Mouse (Mus musculus): ENCODE measurements at regions not wholly inside any gene's neighbourhood (a gene's known extent, or its start where the extent isn't known, plus 50 kb on each side); places are given as distances from the start of the nearest gene placed in this dataset.

- 68% methylated on average over 2 of the region's 2 CpGs for WGBS
- H3K4me1 ChIP-seq (ENCODE audit: insufficient read depth, low read length): no peaks in the 10 kb centered on the region
- H3K27me3 ChIP-seq (ENCODE audit: insufficient read depth, low read length): no peaks in the 10 kb centered on the region
- H3K9me3 ChIP-seq (ENCODE audit: low read length): 0 out of 2 replicates have a peak, but pooled peaks cover 2% of the 10 kb centered on the region
- no peaks in the 10 kb centered on the region for H3K36me3 ChIP-seq (ENCODE audit: insufficient read depth, low read length)
- no peak overlapping the region for H3K9ac ChIP-seq (replicated peaks; ENCODE audit: low read length)
- ATAC-seq (peak; percentile 61; the same call in 1 of the 2 replicates), DNase-seq (ENCODE audit: low spot score) (peak; percentile 82)
- no peak overlapping the region for H3K4me2 ChIP-seq (ENCODE audit: low read depth, low read length)
- no peak overlapping the region for H3K27ac ChIP-seq
- no peak overlapping the region for H3K4me3 ChIP-seq (ENCODE audit: low read length)
- TF ChIP-seq CTCF (IDR thresholded peaks at IDR 0.05; ENCODE audit: low read depth): no peak
Measured at GRCm38 (mm10) chr4:23668896-23669295, 827.4 kb upstream of the Mms22l start.

GRCm38 (mm10) chr4:23703626-23704025, 792.6 kb upstream of the Mms22l start:
- Histone ChIP-seq H3K4me3 (ENCODE audit: low read length) (no peak overlapping the region), H3K36me3 (ENCODE audit: insufficient read depth, low read length) (no peaks in the 10 kb centered on the region), H3K4me2 (ENCODE audit: low read depth, low read length) (no peak overlapping the region), H3K4me1 (ENCODE audit: insufficient read depth, low read length) (no peaks in the 10 kb centered on the region), H3K27me3 (ENCODE audit: insufficient read depth, low read length) (no peaks in the 10 kb centered on the region), H3K9ac (replicated peaks; ENCODE audit: low read length) (no peak overlapping the region), H3K27ac (no peak overlapping the region), H3K9me3 (ENCODE audit: low read length) (no peaks in the 10 kb centered on the region)
- TF ChIP-seq CTCF (IDR thresholded peaks at IDR 0.05; ENCODE audit: low read depth): no peak
- ATAC-seq: no peak
- no peak for DNase-seq (ENCODE audit: low spot score)

GRCm38 (mm10) chr4:23710716-23711115, 785.5 kb upstream of the Mms22l start:
- no peaks in the 10 kb centered on the region for H3K4me1 ChIP-seq (ENCODE audit: insufficient read depth, low read length)
- ATAC-seq (no peak), DNase-seq (ENCODE audit: low spot score) (no peak)
- H3K36me3 ChIP-seq (ENCODE audit: insufficient read depth, low read length): no peaks in the 10 kb centered on the region
- H3K27me3 ChIP-seq (ENCODE audit: insufficient read depth, low read length): no peaks in the 10 kb centered on the region
- no peak overlapping the region for H3K4me2 ChIP-seq (ENCODE audit: low read depth, low read length)
- no peak overlapping the region for H3K27ac ChIP-seq
- WGBS: 88% methylated on average over 2 of the region's 2 CpGs
- H3K9ac ChIP-seq (replicated peaks; ENCODE audit: low read length): no peak overlapping the region
- H3K9me3 ChIP-seq (ENCODE audit: low read length): no peaks in the 10 kb centered on the region
- TF ChIP-seq CTCF (IDR thresholded peaks at IDR 0.05; ENCODE audit: low read depth): no peak
- no peak overlapping the region for H3K4me3 ChIP-seq (ENCODE audit: low read length)

GRCm38 (mm10) chr4:23713781-23714415, 782.4 kb upstream of the Mms22l start:
- no peaks in the 10 kb centered on the region for H3K27me3 ChIP-seq (ENCODE audit: insufficient read depth, low read length)
- no peak for DNase-seq (ENCODE audit: low spot score)
- no peaks in the 10 kb centered on the region for H3K36me3 ChIP-seq (ENCODE audit: insufficient read depth, low read length)

GRCm38 (mm10) chr4:23727846-23728245, 768.4 kb upstream of the Mms22l start:
- 48% methylated on average over 2 of the region's 2 CpGs for WGBS
- no peak overlapping the region for H3K4me2 ChIP-seq (ENCODE audit: low read depth, low read length)
- DNase-seq (ENCODE audit: low spot score) (no peak), ATAC-seq (no peak)
- no peaks in the 10 kb centered on the region for H3K36me3 ChIP-seq (ENCODE audit: insufficient read depth, low read length)
- no peaks in the 10 kb centered on the region for H3K27me3 ChIP-seq (ENCODE audit: insufficient read depth, low read length)
- H3K9me3 ChIP-seq (ENCODE audit: low read length): no peaks in the 10 kb centered on the region
- no peak overlapping the region for H3K27ac ChIP-seq
- no peak for TF ChIP-seq CTCF (IDR thresholded peaks at IDR 0.05; ENCODE audit: low read depth)
- H3K4me3 ChIP-seq (ENCODE audit: low read length): no peak overlapping the region
- no peaks in the 10 kb centered on the region for H3K4me1 ChIP-seq (ENCODE audit: insufficient read depth, low read length)
- H3K9ac ChIP-seq (replicated peaks; ENCODE audit: low read length): no peak overlapping the region

More at GRCm38 (mm10) chr4:23713781-23714415, 782.4 kb upstream of the Mms22l start:
- no peak for ATAC-seq
- H3K27ac ChIP-seq: no peak overlapping the region
- 82% methylated on average over 8 of the region's 8 CpGs for WGBS
- no peak overlapping the region for H3K4me3 ChIP-seq (ENCODE audit: low read length)
- H3K4me2 ChIP-seq (ENCODE audit: low read depth, low read length): no peak overlapping the region
- no peak for TF ChIP-seq CTCF (IDR thresholded peaks at IDR 0.05; ENCODE audit: low read depth)
- H3K9me3 ChIP-seq (ENCODE audit: low read length): no peaks in the 10 kb centered on the region
- no peak overlapping the region for H3K9ac ChIP-seq (replicated peaks; ENCODE audit: low read length)
- no peaks in the 10 kb centered on the region for H3K4me1 ChIP-seq (ENCODE audit: insufficient read depth, low read length)

- no peak for TF ChIP-seq CTCF (IDR thresholded peaks at IDR 0.05; ENCODE audit: low read depth)
- H3K27ac ChIP-seq: no peak overlapping the region
- H3K9ac ChIP-seq (replicated peaks; ENCODE audit: low read length): no peak overlapping the region
- H3K4me2 ChIP-seq (ENCODE audit: low read depth, low read length): no peak overlapping the region
- no peak for DNase-seq (ENCODE audit: low spot score)
- no peak overlapping the region for H3K4me3 ChIP-seq (ENCODE audit: low read length)
- H3K9me3 ChIP-seq (ENCODE audit: low read length): no peaks in the 10 kb centered on the region
- no peaks in the 10 kb centered on the region for H3K36me3 ChIP-seq (ENCODE audit: insufficient read depth, low read length)
- no peaks in the 10 kb centered on the region for H3K27me3 ChIP-seq (ENCODE audit: insufficient read depth, low read length)
- ATAC-seq: no peak
- H3K4me1 ChIP-seq (ENCODE audit: insufficient read depth, low read length): no peaks in the 10 kb centered on the region
- WGBS: 51% methylated on average over 4 of the region's 4 CpGs
Measured at GRCm38 (mm10) chr4:23732471-23732870, 763.8 kb upstream of the Mms22l start.

GRCm38 (mm10) chr4:23744079-23744478, 752.2 kb upstream of the Mms22l start:
- no peak for DNase-seq (ENCODE audit: low spot score)
- no peak overlapping the region for H3K27ac ChIP-seq

More at GRCm38 (mm10) chr4:23744079-23744478, 752.2 kb upstream of the Mms22l start:
- Histone ChIP-seq H3K27me3 (ENCODE audit: insufficient read depth, low read length) (no peaks in the 10 kb centered on the region), H3K4me2 (ENCODE audit: low read depth, low read length) (no peak overlapping the region), H3K4me3 (ENCODE audit: low read length) (no peak overlapping the region), H3K36me3 (ENCODE audit: insufficient read depth, low read length) (no peaks in the 10 kb centered on the region), H3K9ac (replicated peaks; ENCODE audit: low read length) (no peak overlapping the region), H3K4me1 (ENCODE audit: insufficient read depth, low read length) (no peaks in the 10 kb centered on the region), H3K9me3 (ENCODE audit: low read length) (no peaks in the 10 kb centered on the region)
- TF ChIP-seq CTCF (IDR thresholded peaks at IDR 0.05; ENCODE audit: low read depth): no peak
- WGBS: 59% methylated on average over 7 of the region's 7 CpGs
- no peak for ATAC-seq
